Mouse (Mus musculus) heart, postnatal 0 days (tissue): Measurements from ENCODE around the gene 4931428L18Rik.

Experiments used
- CTCF ChIP-seq: IDR thresholded peaks from 2 replicates; pipeline ENCODE4 v1.5.1; 2016; ENCODE audit warnings: antibody characterized with exemption, control low read depth, low read depth
- EP300 ChIP-seq: IDR thresholded peaks from 2 replicates; pipeline ENCODE4 v1.6.1; 2016; ENCODE audit warnings: antibody characterized with exemption, low read depth

DNA sequence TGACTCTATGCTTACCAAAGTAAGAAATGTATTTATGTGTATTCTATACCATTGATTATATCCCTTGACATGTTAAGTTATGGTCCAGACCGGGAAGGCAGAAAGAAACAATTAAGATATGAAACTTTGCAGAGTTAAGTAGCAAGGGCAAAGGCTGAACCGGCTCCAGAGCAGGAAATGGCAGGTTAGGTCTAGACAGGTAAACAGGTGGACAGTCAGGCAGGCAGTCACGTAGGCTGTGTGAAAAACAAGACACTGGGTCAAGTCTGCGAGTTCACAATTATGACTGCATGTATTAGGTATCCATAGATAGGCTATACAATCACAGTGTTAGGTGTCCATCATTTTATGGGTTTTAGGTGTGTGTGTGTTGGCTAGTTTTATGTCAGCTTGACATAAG, 133.8 kb downstream of the 4931428L18Rik start:
- TF ChIP-seq CTCF (no peak), EP300 (no peak)
